Mouse (Mus musculus): ENCODE measurements around the gene 6030468B19Rik. TPM values are rescaled to one million over a fixed set of nuclear protein-coding genes. Genes with fewer than 3 reads are reported as not detected.

Gene 6030468B19Rik
- total and polyA plus RNA-seq, 3 experiments: 2.7 to 5.1 TPM; not detected in 1

DNA sequence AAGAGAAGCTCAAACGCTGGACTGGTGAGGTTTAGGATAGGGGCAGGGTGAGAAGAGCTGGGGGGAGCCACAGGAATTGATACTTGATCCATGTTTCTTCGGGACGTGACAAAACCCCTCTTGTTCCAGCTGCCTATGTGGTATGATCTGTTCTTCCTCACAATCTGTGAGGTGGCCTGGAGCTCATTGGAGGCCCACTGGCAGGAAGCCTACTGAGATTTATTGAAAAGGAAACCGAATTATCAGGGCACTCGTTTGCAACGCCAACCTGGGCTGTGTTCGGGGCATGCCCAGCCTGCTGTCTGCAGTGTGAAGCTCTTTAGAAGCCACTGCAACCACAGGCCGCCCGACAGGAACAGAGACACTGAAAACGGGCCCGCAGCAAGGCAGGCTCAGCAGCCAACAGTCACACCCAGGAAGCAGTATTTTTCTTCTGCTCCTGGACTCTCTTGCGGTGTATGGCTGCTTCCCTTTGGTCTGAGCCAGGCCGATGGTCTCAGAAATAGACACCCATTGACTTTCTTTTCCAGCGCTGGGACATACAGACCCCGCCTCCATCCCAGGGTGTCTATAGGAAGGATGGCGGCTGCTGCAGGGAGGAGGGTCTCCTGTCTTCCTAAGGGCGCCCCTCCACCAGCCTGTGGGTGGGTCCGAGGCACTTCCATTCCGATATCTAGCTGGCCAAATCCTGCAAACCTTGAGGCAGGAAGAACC is 51.0 kb downstream of the 6030468B19Rik start (continued):
- TF ChIP-seq MEF2A (IDR thresholded peaks at IDR 0.05; ENCODE audit: extremely low read depth, insufficient replicate concordance, low read depth, low read length, poor library complexity, severe bottlenecking) (no peak), UBTF (IDR thresholded peaks at IDR 0.05; ENCODE audit: borderline replicate concordance, insufficient read depth, low read depth, low read length) (no peak), E2F4 (IDR thresholded peaks at IDR 0.05; ENCODE audit: borderline replicate concordance, low read depth, low read length) (no peak), NELFE (IDR thresholded peaks at IDR 0.05; ENCODE audit: low read depth, low read length) (no peak; the same call in 1 of the 2 replicates), SIN3A (IDR thresholded peaks at IDR 0.05; ENCODE audit: low read length) (0 out of 2 replicates have a peak, but pooled peaks have one; percentile 1), USF1 (IDR thresholded peaks at IDR 0.05; ENCODE audit: low read depth, low read length) (no peak), ZNF384 (IDR thresholded peaks at IDR 0.05; ENCODE audit: low read depth, low read length) (no peak)

DNA sequence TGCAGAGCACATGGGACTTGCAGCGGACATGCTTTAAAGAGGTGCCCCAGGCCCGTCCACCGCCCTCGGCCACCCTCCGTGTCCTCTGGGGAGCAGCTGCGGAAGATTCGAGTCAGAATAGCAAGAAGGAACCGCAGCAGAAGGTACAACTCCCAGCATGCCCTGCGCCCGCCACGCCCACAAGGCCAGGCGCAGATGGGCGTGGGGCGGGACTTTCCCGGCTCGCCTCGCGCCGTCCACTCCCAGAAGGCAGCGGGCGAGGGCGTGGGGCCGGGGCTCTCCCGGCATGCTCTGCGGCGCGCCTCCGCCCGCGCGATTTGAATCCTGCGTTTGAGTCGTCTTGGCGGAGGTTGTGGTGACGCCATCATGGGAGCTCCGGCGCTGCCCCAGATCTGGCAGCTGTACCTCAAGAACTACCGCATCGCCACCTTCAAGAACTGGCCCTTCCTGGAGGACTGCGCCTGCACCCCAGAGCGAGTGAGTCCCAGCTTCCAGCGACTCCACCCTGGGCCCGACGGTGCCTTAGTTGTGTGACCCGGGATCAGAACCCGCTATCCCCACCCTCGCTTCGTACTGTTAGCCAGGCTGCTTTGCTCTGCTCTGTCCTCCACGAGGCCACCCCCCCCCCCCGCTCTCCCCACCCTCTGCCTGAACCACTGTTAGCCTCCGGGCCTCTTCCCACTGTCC is 51.7 kb downstream of the 6030468B19Rik start, which contains the start of gene Birc5:
TSS of gene Birc5 (plus strand) at position 267 of the 687 bp plus-strand sequence.
- Histone ChIP-seq H3K27ac (ENCODE audit: control insufficient read depth, low read depth, low read length) (peak within 1 kb of the TSS; percentile 66), H3K36me3 (ENCODE audit: control insufficient read depth in 1 of 2, insufficient read depth in 2 of 2, low read length in 2 of 2) (peaks cover 25 to 26% of the 10 kb centered on the region in 2 experiments), H3K79me2 (ENCODE audit: control insufficient read depth, insufficient read depth, low read length, poor library complexity) (peaks cover 28% of the 10 kb centered on the region), H3K9me3 (replicated peaks; ENCODE audit: insufficient read depth, low read length) (no peaks in the 10 kb centered on the region), H3K4me3 (ENCODE audit: control insufficient read depth in 1 of 2, insufficient read depth in 1 of 2, low read depth in 2 of 2, low read length in 2 of 2) (peak within 1 kb of the TSS; percentile 68 to 82), H3K9ac (ENCODE audit: control insufficient read depth, low read depth, low read length, poor library complexity, severe bottlenecking) (peak within 1 kb of the TSS; percentile 80), H3K4me1 (ENCODE audit: control insufficient read depth in 1 of 2, insufficient read depth in 2 of 2, low read length in 2 of 2) (peaks cover 19 to 21% of the 10 kb centered on the region in 2 experiments), H3K27me3 (ENCODE audit: control insufficient read depth in 1 of 2, insufficient read depth in 2 of 2, low read length in 2 of 2) (no peaks in the 10 kb centered on the region)
- peak; percentile 99 for DNase-seq (ENCODE audit: low read depth, low spot score)
- TF ChIP-seq MAZ (IDR thresholded peaks at IDR 0.05; ENCODE audit: low read depth, low read length): peak; percentile 43; the same call in 1 of the 2 replicates
- peak; percentile 83 for TF ChIP-seq TBP (IDR thresholded peaks at IDR 0.05; ENCODE audit: low read depth, low read length)
- no peak for TF ChIP-seq ZC3H11A (IDR thresholded peaks at IDR 0.05; ENCODE audit: low read depth, low read length)
- no peak for TF ChIP-seq CHD1 (IDR thresholded peaks at IDR 0.05; ENCODE audit: low read depth, low read length)
- peak; percentile 27; the same call in 1 of the 2 replicates for TF ChIP-seq ETS1 (IDR thresholded peaks at IDR 0.05; ENCODE audit: low read depth, low read length)
- no peak for TF ChIP-seq TAL1 (IDR thresholded peaks at IDR 0.05; ENCODE audit: low read length)
- peak; percentile 68 for TF ChIP-seq ELF1 (IDR thresholded peaks at IDR 0.05; ENCODE audit: low read depth, low read length)
- no peak for TF ChIP-seq MAFK (IDR thresholded peaks at IDR 0.05; ENCODE audit: borderline replicate concordance, low read depth, low read length)
- TF ChIP-seq NRF1 (IDR thresholded peaks at IDR 0.05; ENCODE audit: insufficient read depth, low read depth, low read length, poor library complexity, severe bottlenecking): peak; percentile 68
- no peak for TF ChIP-seq GATA1 (IDR thresholded peaks at IDR 0.05; ENCODE audit: low read depth, low read length)
- TF ChIP-seq CTCF (IDR thresholded peaks at IDR 0.05 in 2 of 3, conservative IDR thresholded peaks at IDR 0.05 in 1 of 3; ENCODE audit: control insufficient read depth in 1 of 3, insufficient read depth in 1 of 3, low read depth in 2 of 3, low read length in 3 of 3, poor library complexity in 1 of 3, severe bottlenecking in 1 of 3): no peak
- peak; percentile 99 for TF ChIP-seq NELFE (IDR thresholded peaks at IDR 0.05; ENCODE audit: low read depth, low read length)
- peak; percentile 93 for TF ChIP-seq HCFC1 (IDR thresholded peaks at IDR 0.05; ENCODE audit: low read depth, low read length)
- no peak for TF ChIP-seq GABPA (IDR thresholded peaks at IDR 0.05; ENCODE audit: low read depth, low read length)
- no peak for TF ChIP-seq RAD21 (IDR thresholded peaks at IDR 0.05; ENCODE audit: low read depth, low read length)
- no peak; the same call in 1 of the 2 replicates for TF ChIP-seq KAT2A (conservative IDR thresholded peaks at IDR 0.05; ENCODE audit: low read depth, low read length)
- no peak; the same call in none of the 2 replicates for TF ChIP-seq MXI1 (IDR thresholded peaks at IDR 0.05; ENCODE audit: low read depth, low read length)
- no peak for TF ChIP-seq CHD2 (IDR thresholded peaks at IDR 0.05; ENCODE audit: low read length)
- no peak for TF ChIP-seq BHLHE40 (IDR thresholded peaks at IDR 0.05; ENCODE audit: borderline replicate concordance, low read depth, low read length)
- TF ChIP-seq MYC (IDR thresholded peaks at IDR 0.05; ENCODE audit: low read depth, low read length): peak; percentile 82
- no peak for TF ChIP-seq USF2 (IDR thresholded peaks at IDR 0.05; ENCODE audit: borderline replicate concordance in 1 of 2, insufficient read depth in 1 of 2, low read depth in 1 of 2, low read length in 2 of 2)
- TF ChIP-seq MAX (IDR thresholded peaks at IDR 0.05; ENCODE audit: low read length): peak; percentile 70; the same call in 1 of the 2 replicates
- peak; percentile 97 for TF ChIP-seq ZMIZ1 (IDR thresholded peaks at IDR 0.05; ENCODE audit: low read depth, low read length)
- TF ChIP-seq EP300 (IDR thresholded peaks at IDR 0.05; ENCODE audit: low read depth in 1 of 2, low read length in 2 of 2): no peak; a peak in 1 of 4 replicates
- peak; percentile 90; the same call in 1 of the 2 replicates for TF ChIP-seq UBTF (IDR thresholded peaks at IDR 0.05; ENCODE audit: borderline replicate concordance, insufficient read depth, low read depth, low read length)
- TF ChIP-seq SMC3 (IDR thresholded peaks at IDR 0.05; ENCODE audit: low read depth, low read length): no peak

Measured in MEL (cell line).